Mouse (Mus musculus): ENCODE measurements around the gene Dnajb4.
A peak's percentile ranks its signal among the peaks of the same experiment; 100 is the strongest.
"Not testable (repeated sequence)": the region's sequence is repeated elsewhere in the genome, so short reads cannot be mapped to it uniquely, and the experiment has no call there.

The Dnajb4 gene

GRCm38 (mm10) chr3:152207156-152207555, 2.9 kb downstream of the Dnajb4 start:
- no peak for DNase-seq

GRCm38 (mm10) chr3:152204577-152204976, 5.5 kb downstream of the Dnajb4 start:
- no peak for DNase-seq

GRCm38 (mm10) chr3:152203996-152204395, 6.1 kb downstream of the Dnajb4 start:
- DNase-seq, result no peak

GRCm38 (mm10) chr3:152203411-152203810, 6.7 kb downstream of the Dnajb4 start:
- DNase-seq, result no peak

- DNase-seq, result no peak
These were observed 7.2 kb downstream of the Dnajb4 start for GRCm38 (mm10) chr3:152202942-152203341.

- DNase-seq, result no peak
These were observed 8.5 kb downstream of the Dnajb4 start for GRCm38 (mm10) chr3:152201651-152202050.

GRCm38 (mm10) chr3:152201181-152201580, 8.9 kb downstream of the Dnajb4 start:
- DNase-seq, result no peak

- no peak for DNase-seq
These were observed 11.0 kb downstream of the Dnajb4 start for GRCm38 (mm10) chr3:152199125-152199524.

- DNase-seq, result not testable (repeated sequence)
These were observed 12.9 kb downstream of the Dnajb4 start for GRCm38 (mm10) chr3:152197246-152197645.

- DNase-seq, result peak; percentile 87
These were observed 16.4 kb downstream of the Dnajb4 start for GRCm38 (mm10) chr3:152193635-152194097.

GRCm38 (mm10) chr3:152193177-152193576, 16.9 kb downstream of the Dnajb4 start:
- DNase-seq, result no peak

- DNase-seq, result no peak
These were observed 17.7 kb downstream of the Dnajb4 start for GRCm38 (mm10) chr3:152192238-152192931.

- DNase-seq, result no peak
These were observed 18.3 kb downstream of the Dnajb4 start for GRCm38 (mm10) chr3:152191791-152192237.

GRCm38 (mm10) chr3:152190679-152191477, 19.2 kb downstream of the Dnajb4 start:
- no peak for DNase-seq

- DNase-seq, result no peak
These were observed 20.8 kb downstream of the Dnajb4 start for GRCm38 (mm10) chr3:152189306-152189705.

GRCm38 (mm10) chr3:152186106-152186505, 24.0 kb downstream of the Dnajb4 start:
- no peak for DNase-seq

GRCm38 (mm10) chr3:152183522-152183921, 26.6 kb downstream of the Dnajb4 start:
- no peak for DNase-seq

- no peak for DNase-seq
These were observed 29.5 kb downstream of the Dnajb4 start for GRCm38 (mm10) chr3:152180624-152181023.

GRCm38 (mm10) chr3:152179285-152179684, 30.8 kb downstream of the Dnajb4 start:
- DNase-seq, result no peak

GRCm38 (mm10) chr3:152178816-152179215, 31.3 kb downstream of the Dnajb4 start:
- DNase-seq, result no peak

GRCm38 (mm10) chr3:152172322-152172935, 37.7 kb downstream of the Dnajb4 start:
- no peak for DNase-seq

GRCm38 (mm10) chr3:152171862-152172261, 38.2 kb downstream of the Dnajb4 start:
- no peak for DNase-seq

- DNase-seq, result no peak
These were observed 38.9 kb downstream of the Dnajb4 start for GRCm38 (mm10) chr3:152171236-152171635.

GRCm38 (mm10) chr3:152170407-152170806, 39.7 kb downstream of the Dnajb4 start:
- DNase-seq, result no peak
